ENCODE assay signal across 15 mouse cellular contexts in the genomic region with DNA sequence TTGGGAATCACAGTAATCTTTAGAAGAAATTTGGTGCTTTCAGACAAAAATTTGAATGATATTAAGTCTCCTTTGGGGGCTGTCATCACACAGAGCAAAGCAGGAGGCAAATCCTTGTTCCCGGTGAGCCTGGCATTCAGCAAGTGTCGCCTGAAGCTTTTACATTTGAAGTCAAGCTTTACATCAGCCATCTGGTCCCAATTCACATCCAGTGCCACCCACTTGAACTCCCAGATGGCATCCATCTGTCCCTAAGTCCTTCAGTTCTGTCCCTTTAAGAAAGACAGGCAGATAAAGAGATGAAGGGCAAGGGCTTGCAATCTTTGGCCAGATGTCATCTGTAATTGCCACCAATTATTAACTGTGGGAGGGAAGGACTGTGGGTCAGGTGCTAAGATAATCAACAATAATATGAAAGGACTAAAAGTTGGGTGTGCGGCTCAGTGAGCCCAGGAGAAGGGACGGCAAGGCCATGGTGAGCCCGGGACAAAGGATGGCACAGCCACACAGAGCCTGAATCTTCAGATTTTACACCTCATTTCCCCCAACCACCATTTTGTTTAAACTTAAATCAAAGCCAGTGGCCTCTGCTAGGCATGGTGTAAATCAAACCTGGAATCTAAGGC. TPM values are rescaled to one million over a fixed set of nuclear protein-coding genes. Genes with fewer than 3 reads are reported as not detected.
DNase-seq lines count a peak whose midpoint lies in the region; ATAC-seq lines count a peak whose summit lies in the region.
"Had no signal": no experiment of that assay in that cellular context is flagged by ENCODE, and none has a peak within 500 bp of the region (broad histone marks: within the 10 kb centered on the region; RNA-seq: fewer than 3 reads in every experiment).

No protein-coding gene starts in this region.

- H3K4me1 ChIP-seq in kidney, embryonic 14.5 days (ENCODE audit: control insufficient read depth, insufficient read depth, low read length), result no peaks in the 10 kb centered on the region
- H3K4me1 ChIP-seq: liver, embryonic 12.5 days had no signal

- peak; percentile 11 to 18 for DNase-seq in cerebellum, adult 18-20 months
- no peak for DNase-seq in cerebellum, adult 11 months
- peak; percentile 21 for DNase-seq in kidney, adult 11 months
- DNase-seq in spleen, postnatal 4 days (ENCODE audit: low spot score in 2 of 2), result peak; percentile 3 to 33
- DNase-seq in spleen, postnatal 10 days (ENCODE audit: low spot score in 2 of 2), result no peak
- no peak for DNase-seq in thymus, postnatal 10 days (ENCODE audit: low spot score in 2 of 2)
- DNase-seq in adrenal gland, postnatal 10 days, result no peak
- DNase-seq: heart, postnatal 4 days; thymus, adult 18-20 months had no signal

- no peak for ATAC-seq in kidney, embryonic 14.5 days (ENCODE audit: low FRiP score, low TSS enrichment)
- ATAC-seq: liver, embryonic 12.5 days had no signal

- no peak overlapping the region for H3K9ac ChIP-seq in kidney, embryonic 14.5 days (ENCODE audit: low read depth, low read length)
- H3K9ac ChIP-seq: liver, embryonic 12.5 days had no signal

- H3K36me3 ChIP-seq in kidney, embryonic 14.5 days (ENCODE audit: control insufficient read depth, insufficient read depth, low read length), result no peaks in the 10 kb centered on the region
- H3K36me3 ChIP-seq: liver, embryonic 12.5 days had no signal

- 58% methylated on average over 5 of the region's 5 CpGs for WGBS in kidney, embryonic 14.5 days

- H3K4me2 ChIP-seq in kidney, embryonic 14.5 days (replicated peaks; ENCODE audit: low read depth, low read length), result no peak overlapping the region
- H3K4me2 ChIP-seq: liver, embryonic 12.5 days had no signal

- no peaks in the 10 kb centered on the region for H3K27me3 ChIP-seq in kidney, embryonic 14.5 days (ENCODE audit: control insufficient read depth, insufficient read depth, low read length)
- H3K27me3 ChIP-seq: liver, embryonic 12.5 days had no signal

- H3K27ac ChIP-seq in kidney, embryonic 14.5 days (ENCODE audit: low read depth, low read length), result no peak overlapping the region
- H3K27ac ChIP-seq: liver, embryonic 12.5 days; macrophage had no signal

- no peak overlapping the region for H3K4me3 ChIP-seq in kidney, embryonic 14.5 days (ENCODE audit: low read length)
- H3K4me3 ChIP-seq: liver, embryonic 12.5 days; myocyte had no signal

- H3K9me3 ChIP-seq in kidney, embryonic 14.5 days (ENCODE audit: control insufficient read depth, low read length), result no peaks in the 10 kb centered on the region
- H3K9me3 ChIP-seq: liver, embryonic 12.5 days had no signal

RNA-seq across cellular contexts. Expression of gene Aoc1, which starts 3.9 kb away (rescaled TPM):
- polyA plus RNA-seq in kidney, embryonic 14.5 days (2014; fragmentation: Nextera tagmentation; extraction: Ambion mirVana), result 0.99 and 1.4 TPM in 2 replicates
- not detected for total RNA-seq in adrenal gland, postnatal 10 days (2021)
- total RNA-seq: heart, postnatal 4 days; layer of hippocampus, postnatal 14 days had no signal
- polyA plus RNA-seq: liver, embryonic 12.5 days; macrophage; myocyte had no signal

RNA-seq across cellular contexts. Expression of gene Tmem176b, which starts 35.3 kb away (rescaled TPM):
- polyA plus RNA-seq in kidney, embryonic 14.5 days (2014; fragmentation: Nextera tagmentation; extraction: Ambion mirVana), result 308 and 313 TPM in 2 replicates
- total RNA-seq in adrenal gland, postnatal 10 days (2021), result 100 to 1,000 TPM; 280 to 302 TPM

RNA-seq across cellular contexts. Expression of gene Tmem176a, which starts 35.9 kb away (rescaled TPM):
- polyA plus RNA-seq in kidney, embryonic 14.5 days (2014; fragmentation: Nextera tagmentation; extraction: Ambion mirVana), result 123 and 135 TPM in 2 replicates
- total RNA-seq in adrenal gland, postnatal 10 days (2021), result 100 to 1,000 TPM; 138 to 148 TPM

RNA-seq across cellular contexts. Expression of gene 1600015I10Rik, which starts 53.1 kb away (rescaled TPM):
- polyA plus RNA-seq in kidney, embryonic 14.5 days (2014; fragmentation: Nextera tagmentation; extraction: Ambion mirVana), result not detected in 2 replicates
- total RNA-seq in adrenal gland, postnatal 10 days (2021), result under 1 TPM in 1 of 2 experiments, not detected in 1; 0.12 TPM
- total RNA-seq: ES-E14; heart, postnatal 4 days; layer of hippocampus, postnatal 14 days had no signal
- polyA plus RNA-seq: liver, embryonic 12.5 days; macrophage; myocyte had no signal

Comparison
In these comparisons a context has a peak if more than half of its experiments do, and no peak if none do; other contexts are left out.
1. DNase-seq: peak in cerebellum, adult 18-20 months (2 of 2), kidney, adult 11 months (single experiment) and spleen, postnatal 4 days (2 of 2); none in cerebellum, adult 11 months (single experiment), spleen, postnatal 10 days (0 of 2), thymus, postnatal 10 days (0 of 2) and adrenal gland, postnatal 10 days (single experiment).